Mouse (Mus musculus) T-helper 1 cell (primary cell): ENCODE data around the gene Slit3.

Source experiments
- in situ Hi-C: fragments of 300-600 bp; cut with MboI, MseI; formaldehyde crosslinking; loops from one replicate; pipeline ENCODE4 v1.15.1; 2025; ENCODE audit warnings: high pct_unique_total_duplicates

Gene Slit3

GRCm38 (mm10) chr11:35674242-35674641 lies 553.2 kb downstream of the Slit3 start:
- in situ Hi-C loops, result no loop called here

GRCm38 (mm10) chr11:35676744-35677143 lies 555.7 kb downstream of the Slit3 start:
- in situ Hi-C loops, result no loop called here

- in situ Hi-C loops, result no loop called here
Observed at GRCm38 (mm10) chr11:35679976-35680375, 559.0 kb downstream of the Slit3 start.

- in situ Hi-C loops, result no loop called here
Observed at GRCm38 (mm10) chr11:35687316-35687715, 566.3 kb downstream of the Slit3 start.

GRCm38 (mm10) chr11:35690515-35691281 lies 569.7 kb downstream of the Slit3 start:
- in situ Hi-C loops, result no loop called here

GRCm38 (mm10) chr11:35693136-35693535 lies 572.1 kb downstream of the Slit3 start:
- in situ Hi-C loops, result no loop called here

GRCm38 (mm10) chr11:35693625-35694024 lies 572.6 kb downstream of the Slit3 start:
- in situ Hi-C loops, result no loop called here

GRCm38 (mm10) chr11:35697476-35697875 lies 576.5 kb downstream of the Slit3 start:
- in situ Hi-C loops, result no loop called here

GRCm38 (mm10) chr11:35698901-35699300 lies 577.9 kb downstream of the Slit3 start:
- in situ Hi-C loops, result no loop called here

GRCm38 (mm10) chr11:35703471-35703870 lies 582.4 kb downstream of the Slit3 start:
- in situ Hi-C loops, result no loop called here

GRCm38 (mm10) chr11:35704381-35704780 lies 583.4 kb downstream of the Slit3 start:
- in situ Hi-C loops, result no loop called here

GRCm38 (mm10) chr11:35704927-35705326 lies 583.9 kb downstream of the Slit3 start:
- in situ Hi-C loops, result no loop called here

GRCm38 (mm10) chr11:35707431-35707830 lies 586.4 kb downstream of the Slit3 start:
- in situ Hi-C loops, result no loop called here

GRCm38 (mm10) chr11:35711314-35711713 lies 590.3 kb downstream of the Slit3 start:
- in situ Hi-C loops, result no loop called here

GRCm38 (mm10) chr11:35718881-35719280 lies 597.9 kb downstream of the Slit3 start:
- in situ Hi-C loops, result no loop called here

GRCm38 (mm10) chr11:35723876-35724275 lies 602.9 kb downstream of the Slit3 start:
- in situ Hi-C loops, result no loop called here

- in situ Hi-C loops, result loop anchor here (25.0 kb wide), 1 partner anchor 1486 kb away; no protein-coding TSS in a partner anchor
Observed at GRCm38 (mm10) chr11:35726341-35726846, 605.4 kb downstream of the Slit3 start.

GRCm38 (mm10) chr11:35728200-35728599 lies 607.2 kb downstream of the Slit3 start:
- in situ Hi-C loops, result loop anchor here (25.0 kb wide), 1 partner anchor 1484 kb away; no protein-coding TSS in a partner anchor

GRCm38 (mm10) chr11:35729186-35729585 lies 608.2 kb downstream of the Slit3 start:
- in situ Hi-C loops, result loop anchor here (25.0 kb wide), 1 partner anchor 1483 kb away; no protein-coding TSS in a partner anchor

GRCm38 (mm10) chr11:35732366-35732765 lies 611.3 kb downstream of the Slit3 start:
- in situ Hi-C loops, result loop anchor here (25.0 kb wide), 1 partner anchor 1480 kb away; no protein-coding TSS in a partner anchor

GRCm38 (mm10) chr11:35736817-35737216 lies 615.8 kb downstream of the Slit3 start:
- in situ Hi-C loops, result loop anchor here (25.0 kb wide), 1 partner anchor 1475 kb away; no protein-coding TSS in a partner anchor

GRCm38 (mm10) chr11:35737262-35737661 lies 616.2 kb downstream of the Slit3 start:
- in situ Hi-C loops, result loop anchor here (25.0 kb wide), 1 partner anchor 1475 kb away; no protein-coding TSS in a partner anchor

GRCm38 (mm10) chr11:35738102-35738501 lies 617.1 kb downstream of the Slit3 start:
- in situ Hi-C loops, result loop anchor here (25.0 kb wide), 1 partner anchor 1474 kb away; no protein-coding TSS in a partner anchor
